Mouse (Mus musculus): ENCODE measurements around the gene Srprb. TPM values are rescaled to one million over a fixed set of nuclear protein-coding genes. Genes with fewer than 3 reads are reported as not detected.
"Not testable (repeated sequence)": the region's sequence is repeated elsewhere in the genome, so short reads cannot be mapped to it uniquely, and the experiment has no call there.

Srprb gene
- total RNA-seq, 2 experiments from 2014 or later: 16.6 TPM

DNA sequence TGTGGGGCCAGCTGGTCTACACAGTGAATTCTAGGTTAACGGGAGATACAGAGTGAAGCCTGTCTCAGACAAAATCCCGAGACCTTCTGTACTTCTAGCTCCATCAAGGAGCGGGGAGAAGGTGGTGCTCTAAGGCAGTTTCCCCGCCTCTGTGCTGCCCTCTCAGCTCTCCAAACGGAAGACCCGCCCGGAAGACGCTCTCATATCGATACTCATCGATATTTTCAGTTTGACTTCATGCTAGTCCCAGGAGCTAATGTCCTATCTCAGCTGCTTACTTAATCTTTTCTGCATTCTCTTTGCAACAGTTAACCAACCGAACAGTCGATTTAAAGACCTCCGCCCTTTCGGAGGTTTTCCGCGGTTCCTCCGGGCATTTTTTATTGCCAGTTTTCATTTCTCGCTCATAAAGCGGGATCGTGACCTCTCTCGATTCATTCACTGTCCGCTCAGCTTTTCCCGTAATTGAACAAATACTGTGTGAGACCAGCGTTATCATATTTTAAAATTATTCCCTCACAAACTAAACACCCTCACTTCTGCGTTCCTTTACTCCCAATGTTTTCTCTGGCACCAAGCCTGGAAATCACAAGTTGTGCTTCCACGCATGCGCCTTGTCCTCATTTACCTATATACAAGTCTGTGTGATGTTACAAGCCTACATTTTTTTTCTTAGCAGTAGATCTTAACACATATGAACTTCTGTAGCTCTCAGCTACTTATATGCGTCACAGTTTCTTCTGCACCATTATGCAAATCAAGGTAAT is 10.9 kb upstream of the Srprb start:
- DNase-seq: no peak

DNA sequence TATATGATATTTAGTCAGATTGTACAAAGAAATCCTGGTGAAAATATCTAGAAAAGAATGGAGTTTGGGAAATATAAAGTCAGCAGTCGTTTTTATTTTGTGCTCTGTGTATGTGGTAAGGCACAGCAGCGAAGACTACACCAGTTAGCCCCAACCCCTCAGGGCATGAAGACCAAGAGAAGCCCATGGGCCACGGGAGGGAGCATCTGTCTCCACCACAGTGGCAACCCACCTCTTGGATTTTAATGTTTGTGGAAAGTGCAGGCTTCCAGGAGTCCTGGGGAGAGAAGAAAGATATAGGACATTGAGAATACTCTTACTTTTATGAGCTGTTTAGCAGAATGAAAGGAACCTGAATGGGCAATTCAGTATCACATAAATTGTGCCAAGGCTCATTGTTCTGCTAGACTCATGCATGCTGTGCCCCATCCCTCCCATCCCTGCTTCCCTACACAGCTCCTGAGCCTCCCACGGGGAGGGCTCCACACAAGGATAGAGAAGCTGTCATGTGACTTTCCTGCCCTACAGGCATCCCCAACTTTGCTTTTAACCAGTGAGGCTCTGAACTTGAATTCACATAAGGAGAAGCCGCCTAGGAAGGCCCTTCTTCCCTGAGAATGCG is 7.0 kb upstream of the Srprb start:
- DNase-seq: no peak

DNA sequence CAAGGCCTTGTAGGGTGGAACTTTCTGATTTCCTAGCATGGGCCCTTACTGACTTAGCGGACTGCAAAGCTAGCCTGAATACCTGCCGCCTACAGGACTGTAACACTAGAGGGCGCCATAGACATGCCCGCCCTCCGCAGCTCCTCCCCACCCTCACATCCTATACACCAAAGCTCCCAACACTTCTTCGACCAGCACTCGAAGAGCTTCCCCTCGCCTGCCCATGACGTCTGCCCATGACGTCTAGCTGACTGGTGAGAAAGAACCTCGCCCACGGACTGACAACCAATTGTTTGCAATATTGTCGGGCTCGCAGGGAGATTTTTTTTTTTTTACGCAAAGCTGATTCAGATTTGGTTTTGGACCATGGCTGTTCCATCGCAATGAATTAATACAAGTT is 5.9 kb upstream of the Srprb start:
- DNase-seq: peak; percentile 65

DNA sequence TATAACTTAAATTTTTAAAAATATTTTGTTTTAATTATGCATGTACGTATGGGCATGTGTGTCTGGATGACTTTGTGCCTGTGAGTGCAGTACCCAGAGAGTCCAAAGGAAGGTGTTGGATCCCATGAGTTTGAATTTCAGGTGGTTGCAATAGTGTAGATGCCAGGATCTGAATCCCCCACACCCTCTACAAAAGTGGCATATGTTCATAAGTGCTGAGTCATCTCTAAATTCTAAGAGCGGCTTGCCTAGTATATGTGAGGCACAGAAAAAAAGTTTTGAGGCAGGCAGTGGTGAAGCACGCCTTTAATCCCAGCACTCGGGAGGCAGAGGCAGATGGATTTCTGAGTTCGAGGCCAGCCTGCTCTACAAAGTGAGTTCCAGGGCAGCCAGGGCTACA is 3.8 kb upstream of the Srprb start:
- DNase-seq: no peak

DNA sequence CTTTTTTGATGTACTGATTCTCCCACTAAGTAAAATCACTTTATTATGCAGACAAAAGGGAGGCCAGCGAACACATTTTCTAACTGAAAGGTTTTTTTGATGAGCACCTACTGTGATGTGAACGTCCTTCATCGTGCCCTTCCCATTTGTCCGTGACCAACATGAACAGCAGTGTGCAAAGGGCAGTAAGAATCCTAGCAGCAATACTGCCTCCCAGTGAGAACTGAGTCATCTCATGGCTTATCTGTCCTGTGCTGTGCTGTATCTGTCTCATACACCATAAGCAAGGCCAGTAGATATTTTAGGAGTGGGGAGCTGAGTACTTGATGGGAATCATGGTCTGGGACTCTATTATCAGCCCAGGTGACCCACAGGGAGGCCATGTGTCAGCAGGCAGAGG is 13.5 kb downstream of the Srprb start:
- DNase-seq: no peak

DNA sequence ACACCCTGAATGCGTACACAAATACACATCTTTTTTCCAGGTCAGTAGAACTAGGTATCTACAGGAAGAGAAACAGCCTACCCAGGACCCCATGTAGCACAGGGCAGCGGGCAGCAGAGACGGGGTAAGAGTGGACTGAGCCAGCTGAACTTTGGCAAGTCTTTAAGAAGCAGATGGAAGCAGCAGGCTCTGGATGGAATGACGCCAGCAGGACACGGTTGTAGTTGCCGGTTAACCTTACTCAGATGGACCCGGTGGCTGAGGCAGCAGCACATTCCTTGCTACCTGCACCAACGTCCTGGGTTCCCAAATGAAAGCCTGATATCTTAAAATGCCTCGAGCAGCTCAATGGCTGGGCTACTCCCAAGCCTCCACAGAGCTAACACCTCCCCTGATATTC is 15.2 kb downstream of the Srprb start:
- no peak for DNase-seq

DNA sequence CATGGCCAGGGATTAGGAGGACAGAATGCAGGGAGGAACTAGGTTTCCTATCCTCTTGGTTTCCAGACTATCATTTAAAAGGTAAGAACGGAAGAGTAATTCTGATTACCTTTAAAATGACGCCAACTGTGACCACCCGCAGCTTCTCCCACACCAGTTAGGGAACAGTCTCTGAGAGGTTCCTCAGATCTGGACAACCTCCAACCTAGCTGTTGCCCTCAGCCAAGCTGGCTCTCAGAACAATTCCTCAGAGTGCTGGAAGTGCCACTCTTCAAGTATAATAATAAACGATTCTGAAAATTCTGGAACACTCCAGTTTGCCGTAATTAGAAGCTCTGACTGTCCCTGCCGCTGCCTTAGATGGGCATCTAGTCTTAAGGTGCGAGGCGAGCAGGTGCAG is 16.0 kb downstream of the Srprb start:
- DNase-seq: no peak

DNA sequence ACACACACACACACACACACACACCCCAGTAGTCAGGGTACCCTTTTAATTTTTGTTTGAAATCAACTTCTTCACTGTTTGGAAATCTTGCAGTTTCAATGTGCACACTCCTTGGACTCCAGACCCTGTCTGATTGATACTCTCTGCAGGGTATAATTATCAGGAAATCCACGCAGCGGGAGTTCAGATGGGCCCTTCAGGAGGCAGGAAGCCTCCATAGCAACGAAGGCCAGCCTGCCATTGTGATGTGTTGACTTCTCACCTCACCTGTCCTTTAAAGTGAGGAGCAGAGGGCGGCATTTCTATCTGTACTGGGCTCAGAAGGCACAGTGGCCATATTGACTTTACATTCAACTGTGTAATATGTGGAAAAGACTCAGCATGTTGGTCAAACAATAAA is 17.1 kb downstream of the Srprb start:
- DNase-seq: no peak

DNA sequence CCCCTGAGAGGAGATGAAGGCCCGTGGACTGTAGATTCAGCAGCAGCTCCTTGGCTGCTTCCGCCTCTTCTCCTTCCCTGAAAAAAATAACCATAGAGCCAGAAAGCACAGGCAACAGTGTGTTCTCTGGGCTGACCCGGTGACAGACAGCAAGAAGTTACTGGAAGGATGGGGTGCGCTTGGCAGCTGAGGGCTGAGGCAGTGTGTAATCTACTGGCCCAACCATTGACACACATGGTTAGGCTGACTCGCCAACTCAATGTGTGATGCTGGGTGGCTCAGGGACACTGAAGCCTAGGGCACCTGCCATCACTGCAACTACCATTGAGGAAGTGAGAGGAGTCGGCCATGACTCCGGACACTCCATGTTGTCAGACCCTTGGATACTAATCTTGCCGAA is 20.1 kb downstream of the Srprb start:
- no peak for DNase-seq

DNA sequence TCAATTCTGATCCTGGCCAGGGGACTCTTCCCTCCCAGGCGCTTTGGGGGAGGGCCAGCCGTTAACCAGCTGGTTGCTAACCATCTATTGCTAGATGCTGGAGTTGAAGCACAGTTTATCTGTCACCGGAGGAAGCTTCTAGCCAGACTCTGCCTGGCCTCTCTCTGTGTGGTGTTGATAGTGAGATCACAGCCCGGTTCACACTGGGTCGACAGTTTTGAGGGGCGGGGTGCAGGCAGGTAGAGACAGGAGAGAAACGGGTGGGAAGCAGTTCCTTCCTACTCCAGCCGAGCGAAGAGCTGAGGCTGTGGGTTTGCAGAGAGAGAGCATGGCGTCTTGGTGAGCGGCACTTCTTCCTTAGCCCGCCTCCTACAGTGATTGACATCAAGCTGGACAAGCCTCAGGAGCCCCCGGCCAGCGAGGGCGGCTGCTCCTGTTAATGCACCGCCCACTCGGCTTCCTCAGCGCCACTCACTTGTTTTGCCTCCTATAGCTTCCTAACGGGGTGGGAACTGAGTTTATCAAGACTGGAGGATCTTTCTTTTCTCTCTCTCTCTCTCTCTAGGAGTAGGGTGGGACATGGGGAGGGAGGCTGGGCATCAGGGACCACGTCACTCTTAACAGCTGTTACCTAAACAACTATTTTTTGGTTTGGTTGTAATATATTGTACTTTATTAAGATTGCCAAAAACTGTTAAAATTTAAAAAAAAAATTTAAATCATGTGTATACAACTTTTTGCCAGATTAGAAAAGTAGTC is 21.0 kb downstream of the Srprb start:
- DNase-seq: peak; percentile 69

DNA sequence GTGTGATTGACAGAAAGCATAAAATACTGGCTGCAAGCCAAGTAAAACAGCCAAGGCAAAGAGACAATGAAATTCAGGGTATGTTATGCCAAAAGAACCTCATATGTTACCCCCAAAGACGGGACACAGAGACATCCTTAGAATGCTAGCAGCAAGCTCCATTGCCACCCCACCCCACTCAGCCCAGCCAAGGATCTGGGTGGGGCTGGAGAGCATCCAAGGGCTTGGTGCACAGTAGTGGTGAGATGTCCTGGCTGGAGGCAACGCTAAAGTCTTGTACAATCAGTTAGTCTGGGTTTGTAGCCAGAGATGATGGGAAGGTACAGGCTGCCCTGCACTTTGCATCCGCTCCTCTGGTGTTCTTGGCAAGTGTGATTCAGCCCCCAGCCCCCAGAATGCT is 21.6 kb downstream of the Srprb start:
- DNase-seq: peak; percentile 73

DNA sequence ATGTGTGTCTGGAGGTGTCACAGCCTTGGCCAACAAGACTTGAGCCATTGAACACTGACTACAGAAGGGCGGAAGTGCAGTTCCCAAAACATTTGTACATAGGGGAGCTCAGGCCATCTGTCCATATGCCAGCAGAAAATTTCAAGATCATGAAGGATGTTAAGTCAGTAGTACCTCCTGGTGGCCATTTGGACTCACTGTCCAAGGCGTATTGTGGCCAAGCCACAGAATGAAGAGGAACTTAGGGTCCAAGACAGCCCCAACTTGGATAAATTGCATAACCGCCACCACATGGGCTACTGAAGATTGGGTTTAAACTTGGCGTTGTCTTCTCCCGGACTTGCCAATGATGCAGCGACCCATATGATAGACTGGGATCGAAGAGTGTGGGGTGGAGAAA is 26.2 kb downstream of the Srprb start:
- no peak for DNase-seq

DNA sequence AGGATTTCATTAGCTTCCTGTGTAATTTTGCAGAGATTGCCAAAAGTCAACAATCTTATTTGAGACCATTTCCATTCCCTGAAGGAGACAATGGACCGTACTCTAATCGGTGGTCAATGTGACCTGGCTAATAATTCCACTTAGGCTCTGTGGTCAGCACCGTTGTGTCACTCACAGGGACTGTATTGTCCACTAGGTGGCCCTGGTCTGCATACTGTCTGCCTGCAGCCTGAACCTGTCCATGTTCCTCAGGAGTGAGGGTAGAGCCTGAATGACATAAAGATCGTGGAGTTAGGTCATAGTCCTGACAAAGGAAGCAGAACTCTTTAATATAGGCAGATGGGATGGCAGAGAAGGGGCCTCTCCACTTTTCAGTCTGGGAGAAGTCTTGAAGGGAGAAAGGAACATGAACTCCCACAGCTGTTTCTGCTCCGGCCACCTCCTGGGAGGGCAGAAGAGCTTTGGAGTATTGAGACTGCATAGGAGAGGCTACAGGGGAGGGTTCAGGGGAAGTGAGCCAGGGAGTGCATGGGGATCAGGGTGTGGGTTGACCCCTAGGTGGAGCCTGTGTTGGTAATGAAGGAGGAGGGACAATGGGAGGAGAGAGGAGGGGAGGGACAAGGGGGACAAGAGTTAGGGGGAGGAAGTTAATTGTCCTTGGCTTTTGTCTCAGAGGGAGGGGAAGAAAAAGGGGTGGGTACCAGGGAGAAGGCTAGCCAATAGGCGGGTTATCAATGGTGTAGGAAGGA is 27.0 kb downstream of the Srprb start:
- no peak for DNase-seq

DNA sequence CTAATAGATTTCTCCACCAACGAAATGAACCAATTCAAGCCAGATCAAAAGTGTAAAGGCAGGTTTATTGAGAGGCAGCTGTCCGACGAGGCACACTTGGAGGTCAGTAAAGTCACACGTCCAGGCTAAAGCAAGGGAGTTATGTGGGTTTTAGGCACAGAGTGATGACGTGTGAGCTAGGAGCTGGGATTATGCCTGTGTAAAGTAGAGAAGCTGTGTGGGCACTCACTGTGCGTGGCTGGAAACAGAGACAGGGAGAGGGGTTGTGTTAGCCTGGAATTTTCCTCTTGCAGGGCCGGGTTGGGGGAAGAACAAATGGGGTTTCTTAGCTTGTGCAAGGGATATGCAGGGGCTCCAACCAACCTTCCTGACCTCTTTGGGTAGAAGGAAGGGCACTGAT is 33.2 kb downstream of the Srprb start:
- no peak for DNase-seq

DNA sequence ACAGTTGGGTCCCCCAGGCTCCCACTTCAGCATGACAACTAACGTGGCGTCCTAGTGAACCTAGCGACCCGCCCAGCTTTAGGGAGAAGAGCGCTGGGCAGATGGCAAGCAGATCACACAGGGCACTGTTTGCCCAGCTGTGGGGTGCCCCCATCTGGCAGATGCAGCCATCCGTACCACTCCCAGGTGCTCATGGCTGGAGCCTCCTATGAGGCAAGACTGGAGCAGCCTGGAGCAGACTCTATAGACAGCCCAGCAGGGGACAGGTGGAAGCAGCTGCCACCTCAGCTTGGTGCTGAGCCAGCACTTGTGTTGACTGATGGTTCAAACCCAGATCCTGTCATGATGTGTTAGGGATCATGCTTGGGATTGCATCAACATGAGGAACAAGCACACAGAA is 33.9 kb downstream of the Srprb start:
- DNase-seq: no peak

DNA sequence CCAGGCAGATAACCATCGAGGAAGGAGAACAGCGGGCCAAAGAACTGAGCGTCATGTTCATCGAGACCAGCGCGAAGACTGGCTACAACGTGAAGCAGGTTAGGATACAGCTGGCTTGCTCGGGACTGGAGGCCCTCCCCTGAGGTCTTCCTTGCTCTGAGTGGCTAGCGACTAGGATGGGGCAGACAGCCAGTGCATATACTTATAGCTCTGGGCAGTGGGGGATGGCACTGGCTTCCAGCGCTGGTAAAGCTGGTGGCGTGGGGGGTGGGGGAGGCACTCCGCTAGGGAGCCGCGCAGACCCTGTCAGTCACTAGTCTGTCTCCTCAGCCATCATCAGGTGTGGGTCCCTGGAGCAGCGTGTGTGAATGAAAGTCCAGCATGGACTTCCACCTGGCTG is 38.1 kb downstream of the Srprb start:
- DNase-seq: no peak

DNA sequence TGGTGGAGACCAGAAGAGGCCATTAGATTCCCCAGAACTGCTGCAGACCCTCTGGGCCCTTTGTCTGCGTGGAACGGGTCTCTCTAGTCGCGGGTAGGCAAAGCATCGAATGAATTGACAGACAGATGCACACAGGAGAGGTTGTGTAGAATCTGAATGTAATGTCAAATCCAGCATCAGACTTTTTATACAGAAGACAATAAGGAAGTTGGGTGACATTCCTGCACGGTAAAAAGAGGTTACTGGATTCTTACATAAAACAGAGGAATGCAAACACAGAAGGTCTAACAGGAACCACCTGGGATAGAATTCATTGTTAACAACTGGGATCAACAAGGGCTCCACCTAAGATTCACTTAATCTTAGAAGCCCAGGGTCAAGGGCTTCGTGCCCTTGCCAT is 46.8 kb downstream of the Srprb start:
- not testable (repeated sequence) for DNase-seq

DNA sequence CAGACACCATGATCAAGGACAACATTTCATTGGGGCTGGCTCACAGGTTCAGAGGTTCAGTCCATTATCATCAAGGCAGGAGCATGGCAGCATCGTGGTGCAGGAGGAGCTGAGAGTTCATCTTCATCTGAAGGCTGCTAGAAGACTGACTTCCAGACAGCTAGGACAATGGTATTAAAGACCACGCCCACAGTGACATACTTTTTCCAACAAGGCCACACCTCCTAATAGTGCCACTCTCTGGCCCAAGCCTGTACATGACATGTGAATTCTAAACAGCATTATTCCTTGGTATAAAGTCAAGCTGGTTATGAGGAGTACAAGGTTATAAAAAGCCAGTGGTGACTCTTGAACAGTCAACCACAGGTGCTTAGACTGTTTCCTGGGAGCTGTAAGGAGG is 47.4 kb downstream of the Srprb start:
- DNase-seq: no peak

DNA sequence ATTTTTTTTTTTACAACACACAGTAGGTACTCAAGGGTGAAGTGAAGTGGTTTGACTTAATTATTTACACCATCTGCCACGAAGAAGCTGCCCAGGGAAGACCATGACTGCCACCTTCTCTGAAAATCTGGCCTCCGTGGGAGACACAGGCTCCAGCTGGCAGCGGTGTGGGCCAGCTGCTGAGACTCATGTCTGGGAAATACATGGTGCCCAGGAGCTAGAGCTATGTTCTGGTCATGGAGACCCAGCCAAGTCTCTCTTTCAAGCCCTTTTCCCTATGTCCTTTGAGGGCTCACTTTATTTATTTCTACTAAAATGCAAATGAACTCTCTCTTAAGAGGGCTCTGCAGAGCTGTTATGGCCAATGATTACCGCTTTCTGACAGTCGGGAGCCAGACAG is 48.7 kb downstream of the Srprb start:
- no peak for DNase-seq

DNA sequence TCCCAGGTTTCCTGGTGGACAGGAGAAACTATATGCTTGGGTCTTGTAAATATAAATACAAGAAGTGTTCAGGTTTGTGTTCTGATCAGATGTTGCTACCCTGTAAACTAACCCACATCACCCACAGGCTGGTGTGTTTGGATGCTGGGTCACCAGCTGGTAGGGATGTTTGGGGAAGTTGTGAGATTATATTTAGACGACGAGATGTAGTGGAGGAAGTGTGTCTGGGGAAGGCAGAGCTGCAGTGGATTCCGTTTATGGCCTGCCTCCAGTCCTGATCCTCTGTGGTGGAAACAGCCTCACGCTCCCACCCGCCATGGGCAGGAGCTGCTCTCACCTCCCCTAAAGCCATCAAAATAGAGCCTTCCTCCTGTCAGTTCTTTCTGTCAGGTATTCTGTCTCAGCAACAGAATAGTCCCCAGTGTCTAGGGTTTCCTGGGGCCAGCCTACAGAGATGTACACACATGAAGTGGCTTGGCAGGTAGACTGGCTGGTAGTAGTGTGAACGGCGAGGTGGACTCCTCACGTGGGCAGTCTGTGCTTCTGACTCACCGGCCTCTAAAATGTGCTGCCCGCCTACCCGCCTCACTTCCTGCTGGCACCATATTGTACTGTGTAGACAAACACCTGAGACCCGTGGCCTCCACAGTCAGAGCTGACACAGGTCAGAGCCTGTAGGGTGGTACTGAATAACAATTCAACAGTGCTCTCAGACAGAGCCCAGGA is 52.7 kb downstream of the Srprb start:
- no peak for DNase-seq

DNA sequence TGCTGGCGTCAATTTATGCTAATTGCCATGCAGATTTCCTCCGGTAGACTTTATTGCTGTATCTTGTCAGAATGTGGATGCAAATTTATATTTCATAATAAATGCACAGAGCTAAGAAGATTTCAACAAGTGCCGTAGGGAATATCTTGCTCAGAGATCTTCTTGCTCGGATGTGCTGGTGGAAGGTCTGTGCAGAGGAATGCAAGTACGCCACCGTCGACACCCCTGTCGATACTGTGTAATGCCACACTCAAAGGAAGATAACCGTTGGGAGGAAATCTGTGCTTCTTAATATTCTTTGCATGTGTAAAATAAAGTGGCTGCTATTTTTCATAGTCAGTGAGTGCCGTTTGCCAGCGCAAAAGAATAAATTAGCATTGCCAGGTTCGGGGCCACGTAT is 54.8 kb downstream of the Srprb start:
- no peak for DNase-seq

DNA sequence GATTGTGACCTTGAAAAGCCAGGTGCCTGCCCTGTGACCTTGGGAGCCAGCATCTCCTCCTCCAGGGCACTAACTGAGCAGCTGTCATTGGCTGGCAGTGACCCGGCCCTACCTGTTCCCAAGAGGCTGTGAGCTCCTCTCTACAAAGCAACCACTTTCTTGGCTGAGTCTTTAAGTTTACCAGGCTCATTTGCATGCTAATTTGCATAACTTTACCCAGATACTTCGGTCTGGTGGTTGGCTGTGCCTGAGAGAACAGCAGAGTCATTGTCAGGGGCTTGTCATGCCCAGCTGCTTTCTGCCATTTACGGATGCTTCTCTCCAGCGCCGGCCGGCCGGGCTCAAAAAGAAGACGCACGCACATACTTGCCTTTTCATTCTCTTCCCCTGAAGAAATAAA is 55.2 kb downstream of the Srprb start:
- DNase-seq: no peak
